Mouse (Mus musculus): ENCODE data around the gene Clmn.
"Not testable (repeated sequence)": the region's sequence is repeated elsewhere in the genome, so short reads cannot be mapped to it uniquely, and the experiment has no call there.

DNA sequence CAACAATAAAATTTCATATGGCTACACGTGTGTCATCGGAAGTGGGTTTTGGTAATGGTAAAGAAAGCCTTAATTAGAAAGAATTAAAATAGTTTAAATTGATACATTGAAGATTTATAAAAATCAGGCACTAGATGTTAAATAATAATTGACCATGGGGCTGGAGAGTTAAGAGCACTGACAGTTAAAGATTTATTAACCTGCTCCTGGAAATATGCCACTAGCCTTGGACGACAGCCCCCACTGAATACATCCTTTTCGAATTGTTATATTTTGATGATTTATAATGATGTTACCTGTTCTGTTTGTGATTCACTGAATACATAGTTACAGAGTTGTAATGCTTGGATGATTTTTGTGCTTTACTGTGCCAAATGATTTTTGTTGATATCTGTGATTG, 35.9 kb downstream of the Clmn start:
- TF ChIP-seq POLR2A, CTCF (IDR thresholded peaks at IDR 0.05; ENCODE audit: insufficient read depth, low read depth, low read length): not testable (repeated sequence)

Data from olfactory bulb, adult 2 months (tissue).